Comparison of ENCODE assay signal across 18 mouse cellular contexts in the genomic region with DNA sequence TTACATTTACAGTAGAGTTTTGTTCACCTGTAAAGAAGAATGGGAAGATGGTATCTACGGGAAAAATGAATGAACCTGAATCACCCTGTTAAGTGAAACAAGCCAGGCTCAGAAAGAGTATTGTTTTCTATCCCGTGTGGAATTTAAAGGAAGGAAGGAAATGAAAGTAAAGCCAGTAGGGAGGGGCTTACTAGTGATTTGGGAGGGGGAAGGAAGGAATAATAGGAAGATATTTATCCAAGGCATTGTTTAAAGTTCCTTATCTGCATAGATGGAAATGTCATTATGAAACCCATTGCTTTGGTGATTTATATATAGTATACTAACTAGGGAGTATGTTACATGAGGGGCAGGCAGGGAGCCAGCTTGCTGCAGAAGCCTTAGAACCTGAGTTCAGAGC.
"Had no signal": no experiment of that assay in that cellular context is flagged by ENCODE, and none has a peak within 500 bp of the region (broad histone marks: within the 10 kb centered on the region; RNA-seq: fewer than 3 reads in every experiment).

No protein-coding gene starts in this region.

- H3K9me3 ChIP-seq: kidney, embryonic 15.5 days; liver, embryonic 13.5 days; midbrain, embryonic 10.5 days; midbrain, embryonic 13.5 days; stomach, embryonic 15.5 days had no signal

- H3K4me3 ChIP-seq: kidney, embryonic 15.5 days; left cerebral cortex, adult 2 months; liver, embryonic 13.5 days; megakaryocyte, embryonic 14.5 days; midbrain, embryonic 10.5 days; midbrain, embryonic 13.5 days; myocyte; neural tube, embryonic 13.5 days; stomach, embryonic 15.5 days had no signal

- H3K4me1 ChIP-seq: midbrain, embryonic 10.5 days; midbrain, embryonic 13.5 days; neural tube, embryonic 13.5 days; stomach, embryonic 15.5 days had no signal

- H3K9ac ChIP-seq: kidney, embryonic 15.5 days; liver, embryonic 13.5 days; midbrain, embryonic 13.5 days; neural tube, embryonic 13.5 days; stomach, embryonic 15.5 days had no signal

- DNase-seq: kidney, adult 11 months; layer of hippocampus, postnatal 36 days; liver, embryonic 13.5 days; lung, adult 2 months; lung, postnatal 36 days; retina, postnatal 1 day; right cerebral cortex, postnatal 25 days; spleen, adult 18-20 months; thymus, postnatal 25 days had no signal

- H3K36me3 ChIP-seq: midbrain, embryonic 13.5 days had no signal

- H3K27me3 ChIP-seq: kidney, embryonic 15.5 days; liver, embryonic 13.5 days; midbrain, embryonic 13.5 days; neural tube, embryonic 13.5 days; stomach, embryonic 15.5 days had no signal

- H3K4me2 ChIP-seq: kidney, embryonic 15.5 days; liver, embryonic 13.5 days; midbrain, embryonic 13.5 days; neural tube, embryonic 13.5 days; stomach, embryonic 15.5 days had no signal

- ATAC-seq: midbrain, embryonic 13.5 days; midbrain, embryonic 16.5 days had no signal

- H3K27ac ChIP-seq: kidney, embryonic 15.5 days; left cerebral cortex, adult 2 months; liver, embryonic 13.5 days; midbrain, embryonic 10.5 days; midbrain, embryonic 13.5 days; neural tube, embryonic 13.5 days; stomach, embryonic 15.5 days had no signal
